Mouse (Mus musculus) ES-E14 (cell line): Measurements from ENCODE around the gene Stat6.

ENCODE experiments used
- CHD2 ChIP-seq: IDR thresholded peaks from 2 replicates; pipeline ENCODE4 v1.6.1; 2014; ENCODE audit warnings: mild to moderate bottlenecking, low read depth, low read length, inconsistent platforms
- HCFC1 ChIP-seq: IDR thresholded peaks from 2 replicates; pipeline ENCODE4 v1.6.1; 2012; ENCODE audit warnings: low read length, inconsistent platforms, borderline replicate concordance; ENCODE audit not compliant: insufficient read depth
- MAFK ChIP-seq: IDR thresholded peaks from 2 replicates; pipeline ENCODE4 v1.6.1; 2014; ENCODE audit warnings: mild to moderate bottlenecking, low read depth, low read length, inconsistent platforms; ENCODE audit not compliant: insufficient read depth
- ZC3H11A ChIP-seq: IDR thresholded peaks from 2 replicates; pipeline ENCODE4 v1.6.1; 2012; ENCODE audit warnings: low read depth, mild to moderate bottlenecking, inconsistent platforms, low read length, borderline replicate concordance
- ZNF384 ChIP-seq: IDR thresholded peaks from 2 replicates; pipeline ENCODE4 v1.6.1; 2012; ENCODE audit warnings: low read depth, low read length, inconsistent platforms

DNA sequence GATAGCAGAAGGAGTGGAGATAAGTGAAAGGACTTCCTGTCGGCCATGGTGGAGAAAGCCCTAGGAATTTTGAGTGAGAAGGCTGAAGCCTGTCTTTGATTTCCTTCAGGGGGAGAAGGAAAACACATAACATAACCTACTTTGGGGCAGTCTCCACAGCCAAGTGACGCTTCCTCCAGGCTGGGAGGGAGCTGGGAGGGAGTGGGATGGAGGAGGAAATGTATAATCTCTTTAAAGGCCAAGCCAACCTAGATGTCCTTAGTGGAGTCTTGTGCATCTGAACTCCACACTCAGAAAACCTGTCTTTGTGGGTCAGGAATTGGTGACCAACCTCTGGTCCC lies 27.8 kb upstream of the Stat6 start:
- TF ChIP-seq HCFC1 (no peak), CHD2 (no peak), MAFK (no peak), ZNF384 (no peak), ZC3H11A (no peak)
